Mouse (Mus musculus) ES-Bruce4 (cell line): ENCODE results near the gene Olfr1537. TPM values are rescaled to one million over a fixed set of nuclear protein-coding genes. Genes with fewer than 3 reads are reported as not detected.

Source experiments
- H3K27ac ChIP-seq: 2 replicates; pipeline ENCODE4 v1.5.1; 2012; ENCODE audit warnings: low read length, inconsistent platforms; ENCODE audit not compliant: insufficient read depth
- H3K27me3 ChIP-seq: 2 replicates; pipeline ENCODE4 v1.6.1; 2012; ENCODE audit warnings: mild to moderate bottlenecking, low read length, inconsistent platforms; ENCODE audit not compliant: control insufficient read depth, poor library complexity, insufficient read depth, severe bottlenecking
- H3K36me3 ChIP-seq: 2 replicates; pipeline ENCODE4 v1.6.1; 2012; ENCODE audit warnings: inconsistent platforms, mild to moderate bottlenecking, low read length, moderate library complexity; ENCODE audit not compliant: control insufficient read depth, poor library complexity, insufficient read depth, severe bottlenecking
- H3K4me1 ChIP-seq: one replicate; pipeline ENCODE4 v1.8.1; 2011; ENCODE audit warnings: low read length; ENCODE audit not compliant: control insufficient read depth, insufficient read depth
- H3K4me3 ChIP-seq: 2 replicates; pipeline ENCODE4 v1.5.1; 2011; ENCODE audit warnings: low read depth, mild to moderate bottlenecking, low read length
- H3K9ac ChIP-seq: 2 replicates; pipeline ENCODE4 v1.6.1; 2012; ENCODE audit warnings: low read depth, mild to moderate bottlenecking, inconsistent platforms; ENCODE audit not compliant: poor library complexity, severe bottlenecking
- H3K9me3 ChIP-seq: replicated peaks from 2 replicates; pipeline ENCODE4 v1.6.1; 2012; ENCODE audit warnings: mild to moderate bottlenecking, low read length, inconsistent platforms; ENCODE audit not compliant: control insufficient read depth, poor library complexity, insufficient read depth, severe bottlenecking
- CTCF ChIP-seq: IDR thresholded peaks from one replicate; pipeline ENCODE4 v1.8.1; 2011; ENCODE audit warnings: low read depth, low read length
- EP300 ChIP-seq: IDR thresholded peaks from 2 replicates; pipeline ENCODE4 v1.6.1; 2011; ENCODE audit warnings: low read depth, low read length; ENCODE audit not compliant: insufficient read depth
- POLR2A ChIP-seq: IDR thresholded peaks from one replicate; pipeline ENCODE4 v1.8.1; 2011; ENCODE audit warnings: low read length; ENCODE audit not compliant: insufficient read depth
- polyA plus RNA-seq: library from polyadenylated mRNA; stranded (reverse); fragments of >200 nt; gene quantifications from 2 replicates; pipeline ENCODE4 v1.2.4, GENCODE M21; 2011; ENCODE audit warnings: low read depth; ENCODE audit not compliant: missing spikeins, insufficient read depth, insufficient read length

Olfr1537 gene
- not detected in 2 replicates for polyA plus RNA-seq

DNA sequence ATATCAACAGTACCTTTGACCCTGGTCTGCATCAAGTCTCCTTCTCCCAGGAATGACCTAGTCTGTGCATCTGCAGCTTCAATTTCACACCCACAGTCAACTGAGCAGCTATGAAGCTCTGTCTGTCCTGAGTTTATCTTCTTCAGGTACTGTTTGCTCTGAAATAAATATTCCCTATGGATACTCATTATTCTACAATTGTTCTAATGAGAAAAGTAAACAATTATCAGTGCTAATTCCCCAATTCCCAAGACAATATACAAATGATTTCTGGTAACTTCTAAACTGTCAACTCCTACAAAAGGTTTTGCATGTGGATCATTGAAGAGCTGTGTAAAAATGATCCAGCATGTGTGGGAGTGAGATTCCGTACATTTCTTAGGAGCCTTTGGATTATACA is at the start of gene Olfr1537:
Gene Olfr1537 (minus strand): TSS at position 101 of the 400 bp plus-strand sequence.
- no peaks in the 10 kb centered on the region for H3K9me3 ChIP-seq
- H3K4me3 ChIP-seq: no peak within 1 kb of the TSS
- no peaks in the 10 kb centered on the region for H3K27me3 ChIP-seq
- TF ChIP-seq EP300 (no peak), POLR2A (no peak), CTCF (no peak)
- H3K36me3 ChIP-seq: no peaks in the 10 kb centered on the region
- H3K27ac ChIP-seq: no peak within 1 kb of the TSS
- no peaks in the 10 kb centered on the region for H3K4me1 ChIP-seq
- H3K9ac ChIP-seq: no peak within 1 kb of the TSS

DNA sequence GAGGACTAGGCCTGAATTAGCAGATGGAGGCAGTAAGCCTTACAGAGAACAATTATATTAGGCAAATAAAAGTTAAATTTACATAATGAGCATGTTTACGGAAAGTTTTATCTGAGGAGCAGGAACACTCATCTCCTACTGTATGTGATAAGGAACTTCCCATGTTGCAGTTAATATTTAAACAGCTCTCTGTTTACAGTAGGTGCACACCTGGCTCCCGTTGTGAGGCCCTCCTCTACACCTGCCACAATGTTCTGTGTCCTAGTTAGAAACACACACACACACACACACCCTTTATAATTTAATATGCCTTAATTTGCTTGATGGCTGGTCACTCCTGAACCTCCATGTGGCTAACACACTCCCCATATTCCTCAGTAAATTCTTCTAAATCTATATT is 37.3 kb upstream of the Olfr1537 start:
- Histone ChIP-seq H3K27ac (no peak overlapping the region), H3K27me3 (no peaks in the 10 kb centered on the region)
- no peak for TF ChIP-seq CTCF
- TF ChIP-seq POLR2A: no peak
- TF ChIP-seq EP300: no peak

DNA sequence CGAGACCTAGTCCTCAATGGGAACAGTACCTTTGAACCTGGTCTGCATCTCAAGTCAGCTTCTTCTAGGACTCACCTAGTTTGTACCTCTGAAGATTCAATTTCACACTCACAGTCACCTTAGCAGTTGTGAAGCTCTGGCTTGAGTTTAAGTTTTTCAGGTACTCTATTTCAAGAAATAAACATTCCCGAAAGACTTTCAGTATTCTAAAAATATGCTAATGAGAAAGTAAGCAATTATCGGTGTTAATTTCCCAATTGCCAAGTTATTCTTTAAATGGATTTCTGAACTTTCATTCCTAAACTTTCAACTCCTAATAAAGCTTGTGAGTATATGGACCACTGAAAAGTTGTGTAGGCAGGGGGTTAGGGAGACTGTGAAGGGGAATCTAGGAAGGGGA is 26.9 kb upstream of the Olfr1537 start, which contains the start of gene Olfr945:
Gene Olfr945 (minus strand): TSS at position 101 of the 400 bp plus-strand sequence.
- no peak within 1 kb of the TSS for H3K4me3 ChIP-seq
- H3K27me3 ChIP-seq: no peaks in the 10 kb centered on the region
- H3K27ac ChIP-seq: no peak within 1 kb of the TSS
- no peaks in the 10 kb centered on the region for H3K4me1 ChIP-seq
- H3K36me3 ChIP-seq: no peaks in the 10 kb centered on the region
- TF ChIP-seq CTCF: no peak
- TF ChIP-seq POLR2A: no peak
- no peak for TF ChIP-seq EP300
- no peaks in the 10 kb centered on the region for H3K9me3 ChIP-seq
- no peak within 1 kb of the TSS for H3K9ac ChIP-seq

More for the DNA sequence above, 37.3 kb upstream of the Olfr1537 start:
- no peaks in the 10 kb centered on the region for H3K4me1 ChIP-seq
- H3K36me3 ChIP-seq: no peaks in the 10 kb centered on the region
- no peak overlapping the region for H3K9ac ChIP-seq
- H3K9me3 ChIP-seq: no peaks in the 10 kb centered on the region
- no peak overlapping the region for H3K4me3 ChIP-seq

- Histone ChIP-seq H3K36me3 (no peaks in the 10 kb centered on the region), H3K27me3 (no peaks in the 10 kb centered on the region), H3K9ac (no peak within 1 kb of the TSS), H3K9me3 (no peaks in the 10 kb centered on the region), H3K4me1 (no peaks in the 10 kb centered on the region), H3K4me3 (no peak within 1 kb of the TSS), H3K27ac (no peak within 1 kb of the TSS)
- TF ChIP-seq CTCF: no peak
- no peak for TF ChIP-seq POLR2A
- TF ChIP-seq EP300: no peak
Measured at GRCm38 (mm10) chr9:39201620-39202019, 48.2 kb downstream of the Olfr1537 start, which contains the start of gene Olfr944. Gene Olfr944, plus strand, starts transcription at chr9:39201920.

Other genes with a start within 250 kb of the Olfr1537 start
- not detected in 2 replicates for gene Olfr146, start 226.6 kb downstream of the Olfr1537 start, polyA plus RNA-seq
- not detected in 2 replicates for gene Olfr937, start 185.0 kb downstream of the Olfr1537 start, polyA plus RNA-seq
- not detected in 2 replicates for gene Olfr938, start 171.1 kb downstream of the Olfr1537 start, polyA plus RNA-seq
- not detected in 2 replicates for gene Olfr27, start 121.9 kb downstream of the Olfr1537 start, polyA plus RNA-seq
- 0.31 and 0.35 TPM in 2 replicates for gene Olfr943, start 83.7 kb downstream of the Olfr1537 start, polyA plus RNA-seq
- gene Olfr944, start 48.1 kb downstream of the Olfr1537 start, polyA plus RNA-seq: not detected in 2 replicates
- gene Olfr945, start 26.8 kb upstream of the Olfr1537 start, polyA plus RNA-seq: not detected in 2 replicates
- not detected in 2 replicates for gene Olfr948, start 76.1 kb upstream of the Olfr1537 start, polyA plus RNA-seq
- gene Olfr951, start 137.4 kb upstream of the Olfr1537 start, polyA plus RNA-seq: not detected in 2 replicates
- not detected in 2 replicates for gene Olfr952, start 177.2 kb upstream of the Olfr1537 start, polyA plus RNA-seq
- gene Olfr954, start 206.7 kb upstream of the Olfr1537 start, polyA plus RNA-seq: not detected in 2 replicates
- gene Olfr955, start 221.9 kb upstream of the Olfr1537 start, polyA plus RNA-seq: not detected in 2 replicates
- gene Olfr44, start 244.0 kb upstream of the Olfr1537 start, polyA plus RNA-seq: not detected in 2 replicates